Mouse (Mus musculus): ENCODE data around the gene Rassf2. TPM values are rescaled to one million over a fixed set of nuclear protein-coding genes. Genes with fewer than 3 reads are reported as not detected.

Rassf2 gene
- polyA plus RNA-seq, 1 experiment from 2014 or later, result 3.1 TPM

- no peaks in the 10 kb centered on the region for H3K36me3 ChIP-seq (ENCODE audit: control insufficient read depth, insufficient read depth, low read length)
- H3K4me2 ChIP-seq, result no peak overlapping the region
- 0 out of 2 replicates have a peak, but pooled peaks cover 6% of the 10 kb centered on the region for H3K4me1 ChIP-seq (ENCODE audit: control insufficient read depth, insufficient read depth, low read length)
- H3K9ac ChIP-seq (ENCODE audit: low read depth, low read length), result no peak overlapping the region
- no peak overlapping the region for H3K27ac ChIP-seq (ENCODE audit: low read depth, low read length)
- ATAC-seq (replicated peaks; ENCODE audit: insufficient number of reproducible peaks, low FRiP score, low TSS enrichment), result no peak
- H3K4me3 ChIP-seq (ENCODE audit: low read depth, low read length), result no peak overlapping the region
- 67% methylated on average over 18 of the region's 18 CpGs for WGBS (ENCODE audit: insufficient replicate concordance)
- no peaks in the 10 kb centered on the region for H3K9me3 ChIP-seq (replicated peaks; ENCODE audit: control insufficient read depth, low read length)
- no peaks in the 10 kb centered on the region for H3K27me3 ChIP-seq (ENCODE audit: control insufficient read depth, insufficient read depth, low read length)
Observed at GRCm38 (mm10) chr2:132006561-132007474, 23.2 kb downstream of the Rassf2 start.

GRCm38 (mm10) chr2:132005445-132005844, 24.6 kb downstream of the Rassf2 start:
- no peaks in the 10 kb centered on the region for H3K36me3 ChIP-seq (ENCODE audit: control insufficient read depth, insufficient read depth, low read length)
- no peaks in the 10 kb centered on the region for H3K27me3 ChIP-seq (ENCODE audit: control insufficient read depth, insufficient read depth, low read length)
- ATAC-seq (replicated peaks; ENCODE audit: insufficient number of reproducible peaks, low FRiP score, low TSS enrichment), result no peak
- H3K9me3 ChIP-seq (replicated peaks; ENCODE audit: control insufficient read depth, low read length), result no peaks in the 10 kb centered on the region
- no peak overlapping the region for H3K4me2 ChIP-seq
- H3K4me3 ChIP-seq (ENCODE audit: low read depth, low read length), result no peak overlapping the region
- no peak overlapping the region for H3K27ac ChIP-seq (ENCODE audit: low read depth, low read length)
- 0 out of 2 replicates have a peak, but pooled peaks cover 10% of the 10 kb centered on the region for H3K4me1 ChIP-seq (ENCODE audit: control insufficient read depth, insufficient read depth, low read length)
- no peak overlapping the region for H3K9ac ChIP-seq (ENCODE audit: low read depth, low read length)
- WGBS (ENCODE audit: insufficient replicate concordance), result 85% methylated on average over 4 of the region's 4 CpGs

- Histone ChIP-seq H3K27me3 (ENCODE audit: control insufficient read depth, insufficient read depth, low read length) (no peaks in the 10 kb centered on the region), H3K4me2 (no peak overlapping the region), H3K9ac (ENCODE audit: low read depth, low read length) (no peak overlapping the region), H3K36me3 (ENCODE audit: control insufficient read depth, insufficient read depth, low read length) (no peaks in the 10 kb centered on the region), H3K4me3 (ENCODE audit: low read depth, low read length) (no peak overlapping the region), H3K9me3 (replicated peaks; ENCODE audit: control insufficient read depth, low read length) (no peaks in the 10 kb centered on the region), H3K27ac (ENCODE audit: low read depth, low read length) (no peak overlapping the region), H3K4me1 (ENCODE audit: control insufficient read depth, insufficient read depth, low read length) (0 out of 2 replicates have a peak, but pooled peaks cover 10% of the 10 kb centered on the region)
- ATAC-seq (replicated peaks; ENCODE audit: insufficient number of reproducible peaks, low FRiP score, low TSS enrichment), result no peak
- WGBS (ENCODE audit: insufficient replicate concordance), result 75% methylated on average over 9 of the region's 9 CpGs
Observed at GRCm38 (mm10) chr2:132004495-132005136, 25.4 kb downstream of the Rassf2 start.

GRCm38 (mm10) chr2:132003916-132004315, 26.1 kb downstream of the Rassf2 start:
- Histone ChIP-seq H3K36me3 (ENCODE audit: control insufficient read depth, insufficient read depth, low read length) (no peaks in the 10 kb centered on the region), H3K27me3 (ENCODE audit: control insufficient read depth, insufficient read depth, low read length) (no peaks in the 10 kb centered on the region), H3K4me2 (no peak overlapping the region), H3K27ac (ENCODE audit: low read depth, low read length) (no peak overlapping the region), H3K4me1 (ENCODE audit: control insufficient read depth, insufficient read depth, low read length) (0 out of 2 replicates have a peak, but pooled peaks cover 10% of the 10 kb centered on the region), H3K9me3 (replicated peaks; ENCODE audit: control insufficient read depth, low read length) (no peaks in the 10 kb centered on the region), H3K4me3 (ENCODE audit: low read depth, low read length) (no peak overlapping the region), H3K9ac (ENCODE audit: low read depth, low read length) (no peak overlapping the region)
- ATAC-seq (replicated peaks; ENCODE audit: insufficient number of reproducible peaks, low FRiP score, low TSS enrichment), result no peak
- WGBS (ENCODE audit: insufficient replicate concordance), result 71% methylated on average over 5 of the region's 5 CpGs

GRCm38 (mm10) chr2:132001696-132002334, 28.2 kb downstream of the Rassf2 start:
- no peak overlapping the region for H3K4me3 ChIP-seq (ENCODE audit: low read depth, low read length)
- WGBS (ENCODE audit: insufficient replicate concordance), result 55% methylated on average over 13 of the region's 13 CpGs
- H3K4me1 ChIP-seq (ENCODE audit: control insufficient read depth, insufficient read depth, low read length), result 0 out of 2 replicates have a peak, but pooled peaks cover 10% of the 10 kb centered on the region
- no peak overlapping the region for H3K9ac ChIP-seq (ENCODE audit: low read depth, low read length)
- no peak overlapping the region for H3K4me2 ChIP-seq
- H3K27ac ChIP-seq (ENCODE audit: low read depth, low read length), result no peak overlapping the region
- no peaks in the 10 kb centered on the region for H3K36me3 ChIP-seq (ENCODE audit: control insufficient read depth, insufficient read depth, low read length)
- no peak for ATAC-seq (replicated peaks; ENCODE audit: insufficient number of reproducible peaks, low FRiP score, low TSS enrichment)
- H3K27me3 ChIP-seq (ENCODE audit: control insufficient read depth, insufficient read depth, low read length), result no peaks in the 10 kb centered on the region
- no peaks in the 10 kb centered on the region for H3K9me3 ChIP-seq (replicated peaks; ENCODE audit: control insufficient read depth, low read length)

- Histone ChIP-seq H3K27me3 (ENCODE audit: control insufficient read depth, insufficient read depth, low read length) (no peaks in the 10 kb centered on the region), H3K9me3 (replicated peaks; ENCODE audit: control insufficient read depth, low read length) (no peaks in the 10 kb centered on the region), H3K4me3 (ENCODE audit: low read depth, low read length) (no peak overlapping the region), H3K4me2 (no peak overlapping the region), H3K4me1 (ENCODE audit: control insufficient read depth, insufficient read depth, low read length) (peaks cover 11% of the 10 kb centered on the region; the same call in 1 of the 2 replicates), H3K27ac (ENCODE audit: low read depth, low read length) (no peak overlapping the region), H3K36me3 (ENCODE audit: control insufficient read depth, insufficient read depth, low read length) (no peaks in the 10 kb centered on the region), H3K9ac (ENCODE audit: low read depth, low read length) (no peak overlapping the region)
- no peak for ATAC-seq (replicated peaks; ENCODE audit: insufficient number of reproducible peaks, low FRiP score, low TSS enrichment)
- 56% methylated on average over 5 of the region's 5 CpGs for WGBS (ENCODE audit: insufficient replicate concordance)
Observed at GRCm38 (mm10) chr2:131997356-131997755, 32.7 kb downstream of the Rassf2 start.

GRCm38 (mm10) chr2:131996369-131996768, 33.7 kb downstream of the Rassf2 start:
- ATAC-seq (replicated peaks; ENCODE audit: insufficient number of reproducible peaks, low FRiP score, low TSS enrichment), result no peak
- no peak overlapping the region for H3K9ac ChIP-seq (ENCODE audit: low read depth, low read length)
- H3K9me3 ChIP-seq (replicated peaks; ENCODE audit: control insufficient read depth, low read length), result no peaks in the 10 kb centered on the region
- H3K27ac ChIP-seq (ENCODE audit: low read depth, low read length), result no peak overlapping the region
- peaks cover 10% of the 10 kb centered on the region; the same call in 1 of the 2 replicates for H3K4me1 ChIP-seq (ENCODE audit: control insufficient read depth, insufficient read depth, low read length)
- 72% methylated on average over 7 of the region's 7 CpGs for WGBS (ENCODE audit: insufficient replicate concordance)
- H3K27me3 ChIP-seq (ENCODE audit: control insufficient read depth, insufficient read depth, low read length), result no peaks in the 10 kb centered on the region
- no peak overlapping the region for H3K4me3 ChIP-seq (ENCODE audit: low read depth, low read length)
- no peaks in the 10 kb centered on the region for H3K36me3 ChIP-seq (ENCODE audit: control insufficient read depth, insufficient read depth, low read length)
- no peak overlapping the region for H3K4me2 ChIP-seq

- Histone ChIP-seq H3K36me3 (ENCODE audit: control insufficient read depth, insufficient read depth, low read length) (no peaks in the 10 kb centered on the region), H3K9ac (ENCODE audit: low read depth, low read length) (no peak overlapping the region), H3K4me2 (no peak overlapping the region), H3K27me3 (ENCODE audit: control insufficient read depth, insufficient read depth, low read length) (no peaks in the 10 kb centered on the region), H3K27ac (ENCODE audit: low read depth, low read length) (no peak overlapping the region), H3K9me3 (replicated peaks; ENCODE audit: control insufficient read depth, low read length) (no peaks in the 10 kb centered on the region), H3K4me3 (ENCODE audit: low read depth, low read length) (no peak overlapping the region), H3K4me1 (ENCODE audit: control insufficient read depth, insufficient read depth, low read length) (peaks cover 10% of the 10 kb centered on the region; the same call in 1 of the 2 replicates)
- no peak for ATAC-seq (replicated peaks; ENCODE audit: insufficient number of reproducible peaks, low FRiP score, low TSS enrichment)
- WGBS (ENCODE audit: insufficient replicate concordance), result 85% methylated on average over 12 of the region's 12 CpGs
Observed at GRCm38 (mm10) chr2:131995742-131996141, 34.3 kb downstream of the Rassf2 start.

All from heart, embryonic 11.5 days (tissue).